Mouse (Mus musculus) brain, embryonic 14.5 days (tissue): ENCODE measurements around the gene Pla2g4e.

Experiments
- CTCF ChIP-seq: fragments of 200-500 bp; IDR thresholded peaks from 2 replicates; pipeline ENCODE4 v1.5.1; 2012; ENCODE audit warnings: inconsistent platforms, mild to moderate bottlenecking, moderate library complexity, borderline replicate concordance; ENCODE audit not compliant: insufficient read depth, insufficient read length; ENCODE audit errors: extremely low read depth
- POLR2A ChIP-seq: fragments of 200-500 bp; IDR thresholded peaks from 2 replicates; pipeline ENCODE4 v1.6.1; 2012; ENCODE audit warnings: mild to moderate bottlenecking, inconsistent platforms, borderline replicate concordance; ENCODE audit not compliant: poor library complexity, insufficient read depth, insufficient read length, severe bottlenecking; ENCODE audit errors: extremely low read depth

DNA sequence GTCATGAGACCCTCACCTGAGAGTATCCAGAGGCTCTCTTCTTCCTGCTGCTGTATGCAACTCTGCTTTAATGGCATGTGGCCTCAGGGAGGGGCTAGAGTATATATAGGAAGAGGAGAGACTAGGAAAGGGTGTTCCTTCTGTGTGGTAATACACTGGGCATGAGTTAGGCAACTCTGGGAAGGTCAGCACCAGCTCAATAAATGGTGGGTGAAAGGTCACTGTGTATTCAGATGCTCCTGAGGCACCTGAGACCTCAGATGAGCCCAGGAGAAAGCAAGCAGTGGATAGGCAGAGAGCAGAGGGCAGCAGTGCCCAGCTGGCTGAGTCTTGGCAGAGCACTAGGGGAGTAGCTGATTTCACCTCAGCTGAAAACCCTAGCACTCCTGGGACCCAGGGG lies 39.6 kb upstream of the Pla2g4e start:
- TF ChIP-seq CTCF (no peak), POLR2A (no peak)
